8 mouse cellular contexts compared by ENCODE assay signal in the genomic region with DNA sequence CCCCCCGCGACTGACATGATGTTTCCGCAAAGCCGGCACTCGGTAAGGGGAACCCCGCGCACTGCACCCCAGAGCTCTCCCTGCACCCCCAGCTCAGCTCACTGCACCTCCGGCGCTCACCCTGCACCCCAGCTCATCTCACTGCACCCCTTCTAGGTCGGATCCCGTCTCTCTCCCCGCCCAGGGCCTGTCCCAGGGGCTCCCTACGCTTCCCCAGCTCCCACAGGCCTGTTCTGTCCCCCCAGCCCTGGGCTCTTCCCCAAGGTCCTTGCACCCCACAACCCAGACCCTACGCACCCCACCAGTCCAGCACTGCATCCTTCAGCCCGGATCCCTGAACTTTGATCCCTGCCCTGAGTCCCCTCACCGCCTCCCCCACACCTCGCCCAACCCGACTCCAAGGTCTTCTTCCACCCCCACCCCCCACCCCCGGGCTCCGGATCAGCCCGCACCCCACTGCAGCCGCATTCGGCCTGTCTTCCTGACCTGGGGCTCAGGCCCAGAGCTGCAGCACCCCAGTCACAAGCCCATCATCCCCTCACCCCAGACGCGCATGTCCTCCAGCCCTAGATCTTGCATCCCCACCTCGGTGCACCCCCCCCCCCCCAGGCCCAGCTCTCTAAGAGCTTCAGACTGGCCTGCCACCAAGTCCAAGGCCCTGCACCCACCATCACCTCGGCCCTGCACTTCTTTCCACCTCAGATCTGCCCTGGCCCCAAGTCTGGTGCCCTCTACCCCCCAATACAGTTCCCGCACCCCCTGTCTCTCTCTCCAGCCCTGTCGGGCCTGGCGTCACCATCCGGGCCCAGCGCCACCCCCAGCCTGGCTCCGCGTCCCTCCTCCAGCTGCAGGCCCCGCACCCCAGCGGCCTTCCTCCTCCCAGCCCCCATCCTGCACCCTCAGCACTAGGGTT. TPM values are rescaled to one million over a fixed set of nuclear protein-coding genes. Genes with fewer than 3 reads are reported as not detected.
DNase-seq lines count a peak whose midpoint lies in the region; ATAC-seq and TF ChIP-seq lines count a peak whose summit lies in the region.

No protein-coding gene starts in this region.

- H3K27me3 ChIP-seq in embryonic facial prominence, embryonic 11.5 days (ENCODE audit: control insufficient read depth, insufficient read depth, low read length): no peaks in the 10 kb centered on the region
- H3K27me3 ChIP-seq in limb, embryonic 14.5 days (ENCODE audit: control insufficient read depth, insufficient read depth, low read length): no peaks in the 10 kb centered on the region
- H3K27me3 ChIP-seq in midbrain, embryonic 13.5 days: peaks cover 18% of the 10 kb centered on the region
- no peaks in the 10 kb centered on the region for H3K27me3 ChIP-seq in stomach, embryonic 14.5 days (ENCODE audit: control insufficient read depth, insufficient read depth, low read length)

- H3K9me3 ChIP-seq in embryonic facial prominence, embryonic 11.5 days (replicated peaks; ENCODE audit: control insufficient read depth, low read length): no peaks in the 10 kb centered on the region
- no peaks in the 10 kb centered on the region for H3K9me3 ChIP-seq in limb, embryonic 14.5 days (ENCODE audit: control insufficient read depth, low read length)
- no peaks in the 10 kb centered on the region for H3K9me3 ChIP-seq in midbrain, embryonic 13.5 days
- H3K9me3 ChIP-seq in stomach, embryonic 14.5 days (ENCODE audit: control insufficient read depth, low read depth, low read length): no peaks in the 10 kb centered on the region; the same call in 1 of the 2 replicates

- peak overlapping the region; percentile 89 for H3K4me3 ChIP-seq in embryonic facial prominence, embryonic 11.5 days (ENCODE audit: low read depth, low read length)
- peak overlapping the region; percentile 86 for H3K4me3 ChIP-seq in limb, embryonic 14.5 days (replicated peaks; ENCODE audit: low read length)
- H3K4me3 ChIP-seq in midbrain, embryonic 13.5 days (replicated peaks): peak overlapping the region; percentile 95
- peak overlapping the region; percentile 96 for H3K4me3 ChIP-seq in stomach, embryonic 14.5 days (ENCODE audit: low read depth, low read length)

- no peak for TF ChIP-seq POLR2A in limb, embryonic 14.5 days (IDR thresholded peaks at IDR 0.05; ENCODE audit: borderline replicate concordance, extremely low read depth, insufficient read depth, insufficient read length)

- H3K9ac ChIP-seq in embryonic facial prominence, embryonic 11.5 days (replicated peaks; ENCODE audit: low read length): peak overlapping the region; percentile 99
- peak overlapping the region; percentile 93 for H3K9ac ChIP-seq in limb, embryonic 14.5 days (ENCODE audit: low read depth, low read length, severe bottlenecking)
- peak overlapping the region; percentile 100 for H3K9ac ChIP-seq in midbrain, embryonic 13.5 days (replicated peaks)
- peak overlapping the region; percentile 95 for H3K9ac ChIP-seq in stomach, embryonic 14.5 days (replicated peaks; ENCODE audit: low read depth, low read length)

- 2% methylated on average over 33 of the region's 36 CpGs for WGBS in embryonic facial prominence, embryonic 11.5 days
- WGBS in limb, embryonic 14.5 days: 4% methylated on average over 24 of the region's 36 CpGs
- 2% methylated on average over 36 of the region's 36 CpGs for WGBS in midbrain, embryonic 13.5 days
- 1% methylated on average over 29 of the region's 36 CpGs for WGBS in stomach, embryonic 14.5 days

- peaks cover 18% of the 10 kb centered on the region for H3K4me1 ChIP-seq in embryonic facial prominence, embryonic 11.5 days (ENCODE audit: control insufficient read depth, insufficient read depth, low read length)
- peaks cover 35% of the 10 kb centered on the region for H3K4me1 ChIP-seq in limb, embryonic 14.5 days (ENCODE audit: control insufficient read depth, insufficient read depth, low read length)
- peaks cover 49% of the 10 kb centered on the region for H3K4me1 ChIP-seq in midbrain, embryonic 13.5 days (replicated peaks)
- peaks cover 35% of the 10 kb centered on the region for H3K4me1 ChIP-seq in stomach, embryonic 14.5 days (ENCODE audit: control insufficient read depth, insufficient read depth, low read length)

- peak overlapping the region; percentile 82 for H3K27ac ChIP-seq in embryonic facial prominence, embryonic 11.5 days (replicated peaks; ENCODE audit: low read depth, low read length)
- H3K27ac ChIP-seq in limb, embryonic 14.5 days (replicated peaks; ENCODE audit: low read depth, low read length): peak overlapping the region; percentile 89
- H3K27ac ChIP-seq in midbrain, embryonic 13.5 days: peak overlapping the region; percentile 92
- peak overlapping the region; percentile 95 for H3K27ac ChIP-seq in stomach, embryonic 14.5 days (ENCODE audit: low read length)

- ATAC-seq in embryonic facial prominence, embryonic 11.5 days (replicated peaks; ENCODE audit: insufficient number of reproducible peaks, low FRiP score, low TSS enrichment, low read depth): 0 out of 2 replicates have a peak, but pooled peaks have one; percentile 14
- peak; percentile 14; the same call in 1 of the 2 replicates for ATAC-seq in limb, embryonic 14.5 days (ENCODE audit: low FRiP score, low read depth)
- peak; percentile 50 for ATAC-seq in midbrain, embryonic 13.5 days
- ATAC-seq in stomach, embryonic 14.5 days (ENCODE audit: insufficient number of reproducible peaks, insufficient read depth, low FRiP score, low read depth): peak; percentile 24; the same call in 1 of the 2 replicates

- DNase-seq in urinary bladder, adult 18-20 months (ENCODE audit: low spot score in 2 of 2): peak; percentile 53 to 69
- DNase-seq in urinary bladder, postnatal 10 days (ENCODE audit: low spot score): no peak
- DNase-seq in embryonic facial prominence, embryonic 11.5 days (ENCODE audit: low spot score): no peak
- DNase-seq in heart, adult 8-10 months (ENCODE audit: low spot score): peak; percentile 74
- peak; percentile 68 for DNase-seq in kidney, adult 11 months
- no peak for DNase-seq in limb, embryonic 14.5 days (ENCODE audit: low spot score)

- H3K4me2 ChIP-seq in embryonic facial prominence, embryonic 11.5 days (ENCODE audit: low read depth, low read length): peak overlapping the region; percentile 92
- H3K4me2 ChIP-seq in limb, embryonic 14.5 days (replicated peaks; ENCODE audit: low read depth, low read length, severe bottlenecking): peak overlapping the region; percentile 93
- peak overlapping the region; percentile 95 for H3K4me2 ChIP-seq in midbrain, embryonic 13.5 days (replicated peaks)
- peak overlapping the region; percentile 53 for H3K4me2 ChIP-seq in stomach, embryonic 14.5 days (replicated peaks; ENCODE audit: low read depth, low read length)

- H3K36me3 ChIP-seq in embryonic facial prominence, embryonic 11.5 days (replicated peaks; ENCODE audit: control insufficient read depth, insufficient read depth, low read depth, low read length): no peaks in the 10 kb centered on the region
- H3K36me3 ChIP-seq in limb, embryonic 14.5 days (ENCODE audit: control insufficient read depth, insufficient read depth, low read length): peaks cover 27% of the 10 kb centered on the region
- peaks cover 22% of the 10 kb centered on the region for H3K36me3 ChIP-seq in midbrain, embryonic 13.5 days
- H3K36me3 ChIP-seq in stomach, embryonic 14.5 days (ENCODE audit: control insufficient read depth, insufficient read depth, low read length): peaks cover 16% of the 10 kb centered on the region

RNA-seq across cellular contexts. Expression of a gene that starts 0.6 kb away (rescaled TPM):
- polyA plus RNA-seq in embryonic facial prominence, embryonic 11.5 days (2014; fragmentation: Nextera tagmentation; extraction: Ambion mirVana): 303 and 321 TPM in 2 replicates
- 1,000 to 10,000 TPM; 1,133 to 1,192 (median 1,173) TPM for total RNA-seq in heart, adult 8-10 months (2022)
- polyA plus RNA-seq in limb, embryonic 14.5 days (2012; rRNA removed): 472 and 473 TPM in 2 replicates
- 380 and 393 TPM in 2 replicates for polyA plus RNA-seq in limb, embryonic 14.5 days (2014; fragmentation: Nextera tagmentation; extraction: Ambion mirVana)
- polyA plus RNA-seq in midbrain, embryonic 13.5 days (2015; fragmentation: Nextera tagmentation; extraction: Ambion mirVana): 451 and 572 TPM in 2 replicates
- polyA plus RNA-seq in stomach, embryonic 14.5 days (2014; fragmentation: Nextera tagmentation; extraction: Ambion mirVana): 363 and 388 TPM in 2 replicates

RNA-seq across cellular contexts. Expression of a gene that starts 14.5 kb away (rescaled TPM):
- 14.1 and 15.3 TPM in 2 replicates for polyA plus RNA-seq in embryonic facial prominence, embryonic 11.5 days (2014; fragmentation: Nextera tagmentation; extraction: Ambion mirVana)
- 10 to 100 TPM in 2 of 4 experiments, 1 to 10 TPM in 2; 5.4 to 12.1 (median 9.1) TPM for total RNA-seq in heart, adult 8-10 months (2022)
- polyA plus RNA-seq in limb, embryonic 14.5 days (2012; rRNA removed): 250 and 345 TPM in 2 replicates
- polyA plus RNA-seq in limb, embryonic 14.5 days (2014; fragmentation: Nextera tagmentation; extraction: Ambion mirVana): 38.1 and 52.2 TPM in 2 replicates
- polyA plus RNA-seq in midbrain, embryonic 13.5 days (2015; fragmentation: Nextera tagmentation; extraction: Ambion mirVana): 23.6 and 26.2 TPM in 2 replicates
- polyA plus RNA-seq in stomach, embryonic 14.5 days (2014; fragmentation: Nextera tagmentation; extraction: Ambion mirVana): 17.7 and 19.1 TPM in 2 replicates

RNA-seq across cellular contexts. Expression of a gene that starts 14.9 kb away (rescaled TPM):
- polyA plus RNA-seq in embryonic facial prominence, embryonic 11.5 days (2014; fragmentation: Nextera tagmentation; extraction: Ambion mirVana): 62.0 and 68.6 TPM in 2 replicates
- total RNA-seq in heart, adult 8-10 months (2022): 10 to 100 TPM; 47.7 to 54.1 (median 50.9) TPM
- 97.4 and 116 TPM in 2 replicates for polyA plus RNA-seq in limb, embryonic 14.5 days (2012; rRNA removed)
- polyA plus RNA-seq in limb, embryonic 14.5 days (2014; fragmentation: Nextera tagmentation; extraction: Ambion mirVana): 89.1 and 91.7 TPM in 2 replicates
- 74.5 and 77.1 TPM in 2 replicates for polyA plus RNA-seq in midbrain, embryonic 13.5 days (2015; fragmentation: Nextera tagmentation; extraction: Ambion mirVana)
- 86.2 and 89.3 TPM in 2 replicates for polyA plus RNA-seq in stomach, embryonic 14.5 days (2014; fragmentation: Nextera tagmentation; extraction: Ambion mirVana)

RNA-seq across cellular contexts. Expression of a gene that starts 35.9 kb away (rescaled TPM):
- 0.77 and 0.92 TPM in 2 replicates for polyA plus RNA-seq in embryonic facial prominence, embryonic 11.5 days (2014; fragmentation: Nextera tagmentation; extraction: Ambion mirVana)
- under 1 TPM; 0.37 to 0.78 (median 0.54) TPM for total RNA-seq in heart, adult 8-10 months (2022)
- polyA plus RNA-seq in limb, embryonic 14.5 days (2012; rRNA removed): 3.7 and 3.8 TPM in 2 replicates
- 3.4 and 3.8 TPM in 2 replicates for polyA plus RNA-seq in limb, embryonic 14.5 days (2014; fragmentation: Nextera tagmentation; extraction: Ambion mirVana)
- 0.94 and 1.0 TPM in 2 replicates for polyA plus RNA-seq in midbrain, embryonic 13.5 days (2015; fragmentation: Nextera tagmentation; extraction: Ambion mirVana)
- 3.6 and 7.4 TPM in 2 replicates for polyA plus RNA-seq in stomach, embryonic 14.5 days (2014; fragmentation: Nextera tagmentation; extraction: Ambion mirVana)

RNA-seq across cellular contexts. Expression of a gene that starts 41.0 kb away (rescaled TPM):
- 7.1 and 10.7 TPM in 2 replicates for polyA plus RNA-seq in embryonic facial prominence, embryonic 11.5 days (2014; fragmentation: Nextera tagmentation; extraction: Ambion mirVana)
- 10 to 100 TPM in 1 of 4 experiments, 1 to 10 TPM in 3; 6.8 to 12.7 (median 9.3) TPM for total RNA-seq in heart, adult 8-10 months (2022)
- polyA plus RNA-seq in limb, embryonic 14.5 days (2012; rRNA removed): 24.2 and 28.0 TPM in 2 replicates
- polyA plus RNA-seq in limb, embryonic 14.5 days (2014; fragmentation: Nextera tagmentation; extraction: Ambion mirVana): 9.2 and 16.6 TPM in 2 replicates
- polyA plus RNA-seq in midbrain, embryonic 13.5 days (2015; fragmentation: Nextera tagmentation; extraction: Ambion mirVana): 2.8 and 4.4 TPM in 2 replicates
- 14.3 and 18.2 TPM in 2 replicates for polyA plus RNA-seq in stomach, embryonic 14.5 days (2014; fragmentation: Nextera tagmentation; extraction: Ambion mirVana)

Comparison
In these comparisons a context has a peak if more than half of its experiments do, and no peak if none do; other contexts are left out.
1. DNase-seq: peak in urinary bladder, adult 18-20 months (2 of 2), heart, adult 8-10 months (single experiment) and kidney, adult 11 months (single experiment); none in urinary bladder, postnatal 10 days (single experiment), embryonic facial prominence, embryonic 11.5 days (single experiment) and limb, embryonic 14.5 days (single experiment).
2. Peak in every context shown above with its lines, with median percentiles within 50 percentile points of each other: ATAC-seq, H3K27ac ChIP-seq, H3K4me2 ChIP-seq, H3K4me3 ChIP-seq and H3K9ac ChIP-seq.